Mouse (Mus musculus): ENCODE results near the gene Cnpy1.
A peak's percentile ranks its signal among the peaks of the same experiment; 100 is the strongest.

Cnpy1 gene

DNA sequence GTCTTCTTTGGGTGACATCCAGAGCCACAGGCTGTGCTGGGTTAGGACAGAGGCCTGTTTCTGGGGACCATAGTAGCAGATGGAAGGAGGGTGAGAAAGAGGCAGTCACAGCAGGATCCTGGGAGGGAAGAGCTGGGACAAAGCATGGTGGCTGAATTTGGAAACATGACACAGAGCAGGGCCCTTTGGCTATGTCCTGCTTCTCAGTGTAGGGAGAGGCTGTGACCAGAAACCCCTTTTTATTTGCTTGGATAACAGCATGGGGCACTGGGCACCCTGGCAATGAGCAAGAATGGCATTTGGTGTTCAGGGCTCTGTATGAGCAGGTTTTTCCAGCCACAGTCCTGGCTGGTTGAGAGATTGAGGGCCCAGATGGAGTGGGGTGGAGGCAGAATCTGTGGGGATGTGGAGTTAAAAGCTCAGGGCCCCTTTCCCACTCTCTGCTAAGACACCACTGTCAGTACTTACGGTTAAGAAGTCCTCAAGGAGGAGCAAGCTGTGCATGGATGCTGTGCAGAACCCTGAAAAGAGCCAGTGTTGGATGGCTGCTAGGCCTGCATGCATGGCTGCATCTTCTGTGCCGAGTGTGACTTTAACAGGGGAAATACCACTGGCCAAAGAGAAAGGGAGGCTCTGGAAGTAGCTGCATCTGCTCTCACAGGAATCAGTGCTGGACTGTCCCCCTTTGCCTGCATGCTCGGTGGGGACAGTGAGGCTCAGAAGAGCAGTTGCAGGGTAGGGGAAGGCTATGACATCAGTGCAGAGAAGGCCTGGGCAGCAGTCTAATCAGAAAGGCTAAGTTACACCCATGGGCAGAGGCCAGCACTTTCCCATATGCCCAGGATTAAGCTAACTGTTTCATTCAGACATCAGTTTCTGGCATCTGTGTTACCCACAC, 54.2 kb downstream of the Cnpy1 start:
- DNase-seq (ENCODE audit: inconsistent ontology term) = no peak

DNA sequence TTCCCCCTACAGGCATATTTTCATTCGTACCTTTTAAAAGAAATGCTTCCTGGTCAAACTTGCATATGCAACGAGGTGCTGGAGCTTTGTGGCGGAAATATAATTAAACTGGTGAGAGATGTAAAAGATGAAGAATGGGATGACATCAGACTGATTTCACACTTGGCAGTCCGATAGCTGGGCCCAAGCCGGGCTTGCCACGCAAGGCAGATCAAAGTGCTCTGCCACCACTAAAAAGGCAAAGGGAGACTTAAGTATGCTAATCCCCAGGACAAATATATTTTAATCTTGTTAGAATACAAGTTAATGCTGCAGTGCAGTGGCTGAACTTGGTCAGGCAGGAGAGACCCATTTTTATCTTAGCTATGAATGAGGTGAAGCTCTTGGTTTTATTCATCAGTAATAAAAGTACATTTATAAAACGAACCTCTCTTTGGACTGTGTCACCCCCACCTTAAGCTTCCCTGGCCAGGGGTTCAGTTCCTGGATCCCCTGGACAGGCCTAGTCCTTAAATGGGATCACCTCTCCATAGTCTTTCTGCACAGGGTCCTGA, 66.3 kb downstream of the Cnpy1 start:
- no peak for DNase-seq (ENCODE audit: inconsistent ontology term)

DNA sequence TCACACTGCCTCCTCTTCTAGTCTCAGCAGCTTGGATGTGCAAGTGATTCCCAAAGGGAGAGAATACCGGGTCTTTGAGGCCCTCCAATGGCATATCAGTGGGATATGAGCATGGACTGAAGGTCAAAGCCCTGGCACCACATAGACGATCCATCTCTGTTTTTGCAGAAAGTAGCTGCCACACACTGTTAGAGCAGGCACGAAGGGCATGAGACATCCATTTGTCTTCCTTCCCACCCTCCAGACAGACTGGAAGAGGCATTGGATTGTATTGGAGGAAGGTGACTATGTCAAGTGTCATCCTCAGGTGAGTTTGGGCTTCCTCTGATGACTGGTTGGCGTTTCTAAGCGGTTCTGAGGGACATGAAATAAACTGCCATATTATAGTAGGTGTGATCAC, 67.3 kb downstream of the Cnpy1 start:
- DNase-seq (ENCODE audit: inconsistent ontology term) = no peak

DNA sequence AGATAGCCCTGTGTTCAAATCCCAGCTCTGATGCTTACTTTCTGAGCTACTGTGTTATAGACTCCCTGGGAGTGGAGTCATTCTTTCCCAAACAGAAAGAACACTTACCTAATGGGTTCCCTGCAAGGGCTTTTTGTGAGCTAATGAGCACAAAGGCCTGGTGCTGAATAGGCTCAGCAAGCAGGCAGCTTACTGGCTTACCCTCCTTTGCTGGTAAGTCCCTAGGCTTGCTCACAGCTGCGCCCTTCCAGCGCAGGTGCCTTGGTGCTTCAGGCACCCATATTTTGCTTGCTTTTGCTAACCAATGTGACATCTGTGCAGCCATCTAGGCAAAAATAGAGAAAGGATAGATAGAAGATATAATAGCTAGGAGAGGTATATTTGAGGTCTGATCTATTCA, 69.0 kb downstream of the Cnpy1 start:
- DNase-seq (ENCODE audit: inconsistent ontology term) = no peak

DNA sequence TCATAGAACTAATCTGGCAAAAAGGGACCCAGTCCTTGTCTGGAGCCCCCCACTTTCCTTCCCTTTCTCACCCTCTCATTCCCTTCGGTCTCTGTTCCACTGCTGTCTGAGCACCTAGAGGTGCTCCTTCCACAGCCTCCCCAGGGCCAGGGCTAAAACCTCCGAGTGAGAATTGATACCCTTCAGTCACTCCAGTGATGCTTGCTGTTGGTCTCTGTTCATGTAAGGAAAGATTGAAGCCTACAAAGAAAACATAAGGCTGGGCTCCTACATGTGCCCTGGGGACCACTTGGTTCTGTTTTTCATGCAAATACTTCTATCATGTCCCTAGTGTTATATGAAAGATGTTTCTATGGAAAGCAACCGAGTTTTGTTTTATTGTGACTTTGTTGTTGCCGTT, 69.6 kb downstream of the Cnpy1 start:
- DNase-seq (ENCODE audit: inconsistent ontology term) = no peak

DNA sequence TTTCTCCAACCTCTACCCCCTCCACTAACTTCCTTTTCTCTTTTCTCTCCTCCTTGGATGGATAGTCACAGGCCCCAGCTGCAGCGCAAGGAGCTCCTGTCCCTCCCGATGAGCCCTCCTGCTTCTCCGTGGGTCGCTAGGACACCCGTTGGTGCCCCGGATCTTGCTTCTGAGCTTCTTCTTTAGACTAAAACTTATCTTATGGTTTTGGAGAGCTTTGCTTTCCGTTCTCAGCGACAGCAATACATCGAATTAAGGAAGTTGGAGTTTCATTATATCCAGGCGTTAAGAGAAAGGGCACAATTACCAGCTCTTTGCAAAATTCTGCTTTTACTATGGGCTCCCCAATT, 70.1 kb downstream of the Cnpy1 start:
- no peak for DNase-seq (ENCODE audit: inconsistent ontology term)

DNA sequence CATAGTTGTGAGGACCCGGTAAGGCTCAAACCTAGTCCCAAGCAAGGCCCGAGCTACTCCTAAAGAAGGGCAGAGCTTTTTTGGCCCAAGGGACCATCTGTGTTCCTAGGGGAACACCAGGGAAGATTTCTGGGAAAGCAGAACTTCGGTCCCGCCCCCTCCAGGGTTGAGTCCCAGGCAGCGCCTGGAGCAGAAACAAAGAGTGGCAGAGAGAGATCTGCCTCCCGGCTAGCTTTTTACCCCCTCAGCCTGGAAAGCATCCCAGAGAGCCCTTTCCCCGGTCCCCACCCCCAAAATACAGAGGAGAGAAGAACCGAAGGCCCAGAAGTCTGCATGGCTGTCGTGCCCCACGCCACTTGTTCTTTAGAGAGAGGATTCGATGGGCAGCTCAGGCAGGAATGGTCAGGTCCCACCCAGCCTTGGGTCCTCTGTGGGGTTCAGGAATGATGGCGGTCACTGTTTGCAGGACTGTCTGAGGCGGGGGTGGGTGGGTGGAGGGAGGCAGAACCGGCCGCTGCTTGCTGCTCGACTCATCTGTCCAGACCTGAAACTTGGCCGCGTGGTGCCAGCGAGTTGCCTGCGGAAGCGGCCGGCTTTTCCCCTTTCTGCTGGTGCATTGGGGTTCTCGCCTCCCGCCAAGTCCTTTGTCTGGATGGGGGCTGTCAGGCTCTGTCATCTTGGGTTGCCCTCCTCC, 70.6 kb downstream of the Cnpy1 start:
- no peak for DNase-seq (ENCODE audit: inconsistent ontology term)

DNA sequence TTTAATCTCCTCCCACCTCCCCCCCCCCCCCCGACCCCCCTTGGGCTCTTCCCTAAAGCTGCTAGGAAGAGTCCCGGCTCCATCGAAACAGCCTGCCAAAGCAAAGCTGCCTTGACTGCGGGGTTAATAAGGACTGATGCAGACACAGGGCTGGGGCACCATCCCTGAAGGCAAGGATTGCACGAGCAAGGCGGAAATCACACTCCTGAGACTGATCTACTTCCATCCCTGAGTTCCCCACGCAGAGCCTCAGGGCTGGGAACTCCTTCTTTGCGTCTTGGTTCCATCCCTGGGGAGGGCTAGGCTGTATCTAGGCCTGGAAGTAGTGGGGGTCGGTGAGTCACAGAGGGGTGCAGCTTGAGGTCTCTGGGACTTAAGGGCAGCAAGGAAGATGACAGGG, 71.5 kb downstream of the Cnpy1 start:
- DNase-seq (ENCODE audit: inconsistent ontology term) = no peak

DNA sequence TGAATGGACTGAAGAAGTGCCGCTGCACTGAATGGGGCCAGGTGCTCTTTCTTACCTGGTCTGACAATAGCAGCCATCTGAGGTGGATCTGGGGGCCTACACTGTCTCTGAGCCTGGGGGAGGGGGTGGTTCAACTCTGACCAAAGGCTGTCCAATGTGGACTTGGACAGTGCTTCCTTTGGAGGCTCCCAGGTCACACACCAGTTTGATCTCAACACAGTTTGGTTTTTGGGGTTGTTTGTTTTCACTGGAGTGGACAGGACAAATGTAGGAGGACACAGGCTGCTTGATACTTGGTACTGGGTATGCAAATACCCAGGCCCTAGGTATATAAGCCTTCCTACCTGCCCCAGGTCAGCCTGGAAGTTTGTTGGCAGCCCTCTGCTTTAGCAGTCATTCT, 71.9 kb downstream of the Cnpy1 start:
- no peak for DNase-seq (ENCODE audit: inconsistent ontology term)

DNA sequence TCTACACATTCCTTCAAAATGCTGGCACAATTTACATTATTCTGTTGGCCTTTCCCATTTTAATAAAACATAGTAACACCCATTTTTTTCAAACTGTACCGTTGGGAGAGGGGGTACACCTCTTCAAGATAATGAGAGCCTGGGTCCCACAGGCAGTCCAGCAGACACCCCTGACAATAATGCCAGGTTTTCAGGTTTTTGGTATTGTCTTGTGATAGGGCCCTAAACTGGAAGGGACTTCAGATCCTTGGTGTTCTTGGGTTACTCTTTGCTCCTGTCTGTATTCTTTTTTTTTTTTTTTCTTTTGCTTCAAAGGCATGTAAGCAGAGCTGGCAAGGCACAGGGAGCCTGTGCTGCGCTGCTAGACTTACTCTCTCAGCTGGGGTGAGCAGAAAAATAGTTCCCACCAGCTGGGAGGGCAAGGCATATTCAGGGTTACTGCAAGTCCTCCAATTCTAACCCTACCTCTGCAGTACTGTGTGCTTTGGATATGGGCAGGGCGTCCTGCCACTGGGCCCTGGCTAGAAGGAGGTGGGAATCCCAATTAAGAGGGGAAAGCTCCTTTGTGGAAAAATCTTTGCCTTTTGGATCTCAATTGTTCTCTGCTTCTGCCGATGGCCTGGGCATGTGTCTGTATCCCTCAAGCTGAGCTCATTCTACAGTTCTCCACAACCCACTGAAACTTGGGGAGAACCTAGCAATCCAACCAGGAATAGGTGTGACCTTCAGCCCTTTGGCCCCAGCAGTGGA, 72.5 kb downstream of the Cnpy1 start:
- DNase-seq (ENCODE audit: inconsistent ontology term) = no peak

DNA sequence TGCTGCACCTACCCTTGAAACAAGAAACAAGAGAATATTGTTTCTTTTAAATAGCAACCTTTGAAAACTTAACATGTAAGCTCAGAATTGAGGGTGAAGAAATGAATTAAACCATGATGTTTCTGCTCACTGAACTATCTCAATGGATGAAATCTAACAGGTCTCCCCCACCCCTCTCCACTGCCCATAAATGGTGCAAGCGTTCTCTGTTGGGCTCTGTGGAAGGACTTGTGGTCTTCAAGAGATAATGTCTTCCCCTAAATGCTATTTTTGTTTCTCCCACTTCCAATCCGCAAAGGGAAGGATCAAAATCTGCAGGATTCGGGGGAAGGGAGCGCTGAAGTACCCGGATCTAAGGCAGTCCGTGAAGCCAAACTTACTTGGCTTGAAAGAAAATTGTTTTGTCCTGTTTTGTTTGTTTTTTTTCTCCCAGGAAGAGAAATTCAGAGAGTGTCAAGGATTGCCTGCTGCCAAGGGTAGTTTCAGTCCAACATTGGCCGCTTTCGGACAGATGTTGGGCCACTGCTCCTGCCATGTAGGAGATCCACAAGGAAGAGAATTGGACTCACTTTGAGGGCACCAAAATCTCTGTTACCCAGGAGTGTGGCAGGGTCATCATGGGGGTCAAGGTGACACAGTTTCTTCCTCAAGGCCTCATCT, 73.2 kb downstream of the Cnpy1 start:
- DNase-seq (ENCODE audit: inconsistent ontology term) = no peak

DNA sequence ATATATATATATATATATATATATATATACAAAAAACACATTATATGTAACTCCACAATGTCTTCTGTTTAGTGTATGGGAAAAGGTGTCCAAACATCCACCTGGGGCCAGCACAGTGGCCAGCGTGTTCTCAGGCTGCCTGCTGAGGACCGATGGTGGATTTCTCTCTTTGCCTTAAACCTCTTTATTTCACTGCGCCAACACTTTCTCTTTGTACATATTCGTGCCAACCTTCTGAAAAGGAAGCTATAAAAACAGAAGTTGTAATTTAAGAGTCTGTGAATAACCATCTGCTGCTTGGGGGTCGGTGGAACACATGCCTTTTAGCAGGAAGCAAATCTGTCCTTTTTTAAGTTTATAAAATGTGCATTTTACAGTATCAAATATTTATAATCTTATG, 73.9 kb downstream of the Cnpy1 start:
- DNase-seq (ENCODE audit: inconsistent ontology term) = no peak

DNA sequence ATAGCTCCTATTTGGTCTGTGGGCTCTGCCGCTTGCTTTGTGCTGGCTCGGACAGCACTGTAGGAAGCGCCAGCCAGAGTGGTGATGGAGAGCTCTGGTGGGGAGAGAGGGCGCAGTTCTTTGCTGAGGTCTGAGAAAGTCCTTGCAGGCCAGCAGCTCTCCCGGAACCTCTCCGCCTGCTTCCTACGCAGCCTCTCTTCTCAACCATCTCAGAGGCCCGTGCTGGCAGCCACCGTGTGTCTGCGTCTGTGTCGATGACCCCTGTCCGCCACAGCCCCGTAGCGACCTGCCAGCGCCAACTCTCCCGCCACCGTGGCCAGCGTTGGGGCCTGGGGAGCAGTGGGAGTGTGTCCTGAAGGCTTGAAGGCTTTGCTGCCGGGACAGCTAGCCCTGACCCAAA, 74.7 kb downstream of the Cnpy1 start:
- DNase-seq (ENCODE audit: inconsistent ontology term) = no peak

DNA sequence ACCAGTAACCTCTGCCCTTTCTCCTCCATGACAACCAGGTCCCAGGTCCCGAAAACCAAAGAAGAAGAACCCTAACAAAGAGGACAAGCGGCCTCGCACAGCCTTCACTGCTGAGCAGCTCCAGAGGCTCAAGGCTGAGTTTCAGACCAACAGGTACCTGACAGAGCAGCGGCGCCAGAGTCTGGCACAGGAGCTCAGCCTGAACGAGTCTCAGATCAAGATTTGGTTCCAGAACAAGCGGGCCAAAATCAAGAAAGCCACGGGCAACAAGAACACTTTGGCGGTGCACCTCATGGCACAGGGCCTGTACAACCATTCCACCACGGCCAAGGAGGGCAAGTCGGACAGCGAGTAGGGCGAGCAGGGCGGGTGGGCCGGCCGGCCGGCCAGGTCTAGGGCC, 75.5 kb downstream of the Cnpy1 start:
- DNase-seq (ENCODE audit: inconsistent ontology term) = no peak

DNA sequence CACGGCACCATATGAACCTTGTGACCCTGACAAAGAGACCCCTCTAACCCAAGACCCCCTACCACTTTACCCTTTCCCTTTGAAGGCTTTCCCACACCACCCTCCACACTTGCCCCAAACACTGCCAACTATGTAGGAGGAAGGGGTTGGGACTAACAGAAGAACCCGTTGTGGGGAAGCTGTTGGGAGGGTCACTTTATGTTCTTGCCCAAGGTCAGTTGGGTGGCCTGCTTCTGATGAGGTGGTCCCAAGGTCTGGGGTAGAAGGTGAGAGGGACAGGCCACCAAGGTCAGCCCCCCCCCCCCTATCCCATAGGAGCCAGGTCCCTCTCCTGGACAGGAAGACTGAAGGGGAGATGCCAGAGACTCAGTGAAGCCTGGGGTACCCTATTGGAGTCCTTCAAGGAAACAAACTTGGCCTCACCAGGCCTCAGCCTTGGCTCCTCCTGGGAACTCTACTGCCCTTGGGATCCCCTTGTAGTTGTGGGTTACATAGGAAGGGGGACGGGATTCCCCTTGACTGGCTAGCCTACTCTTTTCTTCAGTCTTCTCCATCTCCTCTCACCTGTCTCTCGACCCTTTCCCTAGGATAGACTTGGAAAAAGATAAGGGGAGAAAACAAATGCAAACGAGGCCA, 76.3 kb downstream of the Cnpy1 start:
- DNase-seq (ENCODE audit: inconsistent ontology term) = no peak

DNA sequence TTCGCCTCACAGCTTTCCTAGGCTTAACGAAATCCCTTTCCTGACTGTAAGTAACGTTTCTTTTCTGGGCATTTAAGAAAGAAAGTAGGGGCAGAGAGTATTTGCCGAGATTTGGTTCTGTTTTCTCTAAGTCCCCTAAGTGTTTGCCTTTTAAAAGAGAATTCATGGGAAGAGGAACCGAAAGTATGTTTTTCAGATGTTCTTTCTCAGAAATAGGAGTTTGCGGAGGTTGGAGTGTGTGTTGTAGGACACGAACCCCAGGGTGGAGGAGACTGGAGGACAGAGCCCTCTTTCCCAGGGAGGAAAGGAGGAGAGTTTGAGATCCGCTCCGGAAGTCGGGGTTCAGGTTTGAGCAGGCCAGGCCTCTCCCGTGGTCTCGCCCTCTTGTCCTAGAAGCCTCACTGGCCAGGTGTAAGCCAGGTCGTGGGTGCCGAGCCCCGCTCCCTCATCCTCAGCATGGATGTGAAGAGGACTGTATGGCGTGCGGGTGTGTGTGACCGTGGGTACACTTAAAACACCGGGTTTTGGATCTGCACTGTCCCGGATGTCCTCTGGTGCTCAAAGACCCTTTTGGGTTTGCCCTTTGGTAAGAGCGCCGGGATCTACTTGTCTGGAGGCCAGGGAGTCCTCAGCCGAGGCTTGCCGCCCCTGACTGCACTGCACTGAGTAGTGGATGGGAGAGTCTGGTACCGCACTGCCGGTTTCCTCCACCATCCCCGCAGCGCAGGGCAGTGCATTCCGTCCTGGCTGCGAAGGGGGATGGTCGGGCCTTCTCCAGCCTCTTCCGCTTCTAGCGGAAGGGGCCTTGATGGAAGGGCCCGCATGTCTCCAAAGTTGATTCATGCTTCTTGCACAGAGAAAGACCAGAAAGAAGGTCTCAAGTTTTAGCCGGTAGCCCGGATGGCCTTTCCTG, 77.1 kb downstream of the Cnpy1 start:
- peak; percentile 46 for DNase-seq (ENCODE audit: inconsistent ontology term)

DNA sequence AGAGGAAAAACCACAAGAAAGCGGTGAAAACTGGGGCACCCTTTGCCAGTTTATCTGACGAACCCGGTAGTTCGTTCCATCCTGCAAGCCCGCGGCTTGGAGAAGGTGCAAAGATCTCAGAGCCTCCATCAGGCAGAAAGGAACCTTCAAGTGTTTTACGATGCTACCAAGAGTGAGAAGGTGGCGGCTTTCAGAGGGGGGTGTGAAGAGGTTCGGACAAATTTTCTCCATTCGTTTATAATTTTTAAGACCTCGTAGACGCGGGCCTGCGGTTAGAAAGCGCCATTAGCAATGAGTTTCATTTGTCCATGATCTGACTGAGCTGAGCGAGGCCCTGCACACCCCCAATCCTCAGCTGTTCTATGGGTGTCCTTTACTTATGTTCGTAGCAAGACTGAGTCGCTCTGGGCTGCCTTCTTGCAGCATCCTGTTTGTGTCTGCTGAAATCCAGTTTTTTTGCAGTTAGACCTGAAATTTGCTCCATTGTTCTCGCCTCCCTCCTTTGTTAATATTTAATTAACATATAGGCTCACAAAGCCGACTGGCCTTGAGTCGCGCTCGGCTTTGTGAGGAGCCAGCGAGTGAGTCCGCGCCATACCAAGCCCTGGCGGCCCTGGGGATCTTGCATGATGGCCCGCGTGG, 77.9 kb downstream of the Cnpy1 start:
- no peak for DNase-seq (ENCODE audit: inconsistent ontology term)

DNA sequence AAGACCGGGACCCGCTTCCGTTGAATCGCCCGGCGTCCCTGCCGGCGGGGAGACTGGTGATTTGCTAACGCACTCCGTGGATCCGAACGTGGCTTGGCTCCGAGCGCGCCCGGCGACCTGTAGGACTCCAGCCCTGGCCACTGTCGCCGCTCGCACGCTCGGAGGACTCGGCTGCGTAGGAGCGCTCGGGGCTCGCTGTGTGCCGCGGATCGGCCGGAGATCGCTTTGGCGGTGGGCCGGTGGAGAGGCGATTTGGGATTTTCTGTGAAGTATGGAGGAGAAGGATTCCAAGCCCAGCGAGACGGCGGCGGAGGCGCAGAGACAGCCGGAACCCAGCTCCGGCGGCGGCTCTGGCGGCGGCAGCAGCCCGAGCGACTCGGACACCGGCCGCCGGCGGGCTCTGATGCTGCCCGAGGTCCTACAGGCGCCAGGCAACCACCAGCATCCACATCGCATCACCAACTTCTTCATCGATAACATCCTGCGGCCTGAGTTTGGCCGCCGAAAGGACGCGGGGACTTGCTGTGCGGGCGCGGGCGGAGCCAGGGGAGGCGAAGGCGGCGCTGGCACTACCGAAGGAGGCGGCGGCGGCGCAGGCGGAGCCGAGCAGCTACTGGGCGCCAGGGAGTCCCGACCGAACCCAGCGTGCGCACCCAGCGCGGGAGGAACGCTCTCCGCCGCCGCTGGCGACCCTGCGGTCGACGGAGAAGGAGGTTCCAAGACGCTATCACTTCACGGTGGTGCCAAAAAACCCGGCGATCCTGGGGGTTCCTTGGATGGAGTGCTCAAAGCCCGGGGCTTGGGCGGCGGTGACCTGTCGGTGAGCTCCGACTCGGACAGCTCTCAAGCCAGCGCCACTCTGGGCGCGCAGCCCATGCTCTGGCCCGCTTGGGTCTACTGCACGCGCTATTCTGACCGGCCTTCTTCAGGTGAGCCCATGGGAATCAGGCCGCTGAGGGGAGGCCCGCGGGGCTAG, 79.1 kb downstream of the Cnpy1 start:
- peak; percentile 63 for DNase-seq (ENCODE audit: inconsistent ontology term)

Data from Muller cell, postnatal 12 days (primary cell).